Mouse (Mus musculus): ENCODE measurements at regions not wholly inside any gene's neighbourhood (a gene's known extent, or its start where the extent isn't known, plus 50 kb on each side); places are given as distances from the start of the nearest gene placed in this dataset.

DNA sequence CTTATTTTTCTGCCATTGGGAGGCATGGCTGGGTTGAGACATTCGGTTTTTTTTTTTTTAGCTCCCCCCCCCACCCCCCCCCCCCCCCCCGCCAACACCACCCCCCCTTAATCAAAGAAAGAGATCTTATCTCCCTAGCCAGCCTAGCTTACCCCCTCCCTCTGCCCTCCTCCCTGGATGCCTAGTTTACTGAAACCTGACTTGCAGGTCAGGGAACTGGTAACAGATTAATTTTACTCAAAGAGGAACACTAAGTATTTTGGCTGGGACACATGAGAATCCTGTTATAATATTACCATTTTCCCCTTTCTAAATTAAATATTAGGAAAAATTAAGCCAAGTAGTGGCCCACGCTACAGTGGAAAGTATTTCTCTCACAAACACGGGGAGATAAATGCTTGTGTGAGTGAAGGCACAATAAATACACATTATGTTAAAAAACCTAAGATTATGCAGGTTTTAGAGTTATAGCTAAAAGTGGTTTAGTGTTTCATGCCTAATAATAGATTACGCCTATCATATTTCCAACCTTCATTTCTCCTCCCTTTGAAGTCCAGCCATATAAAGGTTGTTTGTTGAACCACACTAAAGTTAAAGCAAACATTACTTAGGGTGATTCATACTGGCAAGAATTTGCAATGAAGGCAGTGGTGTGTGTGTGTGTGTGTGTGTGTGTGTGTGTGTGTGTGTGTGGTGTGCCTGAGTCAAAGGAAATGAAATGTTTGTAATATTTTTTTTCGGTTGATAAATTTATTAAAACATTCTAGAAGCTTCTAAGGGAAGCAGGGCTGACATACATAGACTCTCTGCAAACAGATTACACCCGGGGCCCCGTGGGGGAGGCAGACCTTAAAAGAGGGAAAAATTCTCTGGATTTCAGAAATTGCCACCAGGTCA, 76.0 kb upstream of the Arid5b start:
- no peak for TF ChIP-seq CTCF (IDR thresholded peaks at IDR 0.05)
- Histone ChIP-seq H3K4me3 (no peak overlapping the region), H3K27ac (peak overlapping the region; percentile 10; the same call in 1 of the 2 replicates)
- intact Hi-C loops (cut with DNase I): loop anchor here (5.0 to 10.0 kb wide), 2 partner anchors 108 to 550 kb away; no protein-coding TSS in a partner anchor
- no peak for DNase-seq (ENCODE audit: extremely low spot score in 1 of 2, low spot score in 2 of 2)

DNA sequence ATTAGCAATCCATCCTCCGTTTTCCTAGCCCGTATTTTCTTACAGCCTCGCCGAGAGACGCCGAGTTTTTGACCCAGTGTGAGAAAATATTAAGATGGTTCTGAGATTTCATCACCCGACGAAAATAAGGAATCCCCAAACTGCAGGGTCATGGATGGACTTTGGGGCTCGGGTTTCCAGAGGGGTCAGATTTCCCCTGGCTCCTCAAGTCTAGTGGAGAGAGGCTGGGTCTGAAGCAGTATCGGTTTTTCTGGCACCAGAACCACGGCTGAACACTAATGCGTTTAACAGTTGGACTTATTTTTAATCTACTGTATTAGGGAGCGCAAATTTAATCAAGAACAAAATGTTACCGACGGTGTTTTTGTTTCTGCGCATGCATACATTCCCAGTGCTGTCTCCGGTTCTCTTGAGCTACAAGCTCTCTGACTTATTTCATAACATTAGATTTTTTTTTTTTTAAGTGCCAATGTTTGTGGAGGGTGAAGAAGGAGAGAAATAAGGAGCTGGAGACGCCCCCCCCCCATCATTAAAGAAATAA, 75.2 kb upstream of the Arid5b start:
- TF ChIP-seq CTCF (IDR thresholded peaks at IDR 0.05): no peak
- Histone ChIP-seq H3K4me3 (no peak overlapping the region), H3K27ac (no peak overlapping the region)
- no peak for DNase-seq (ENCODE audit: extremely low spot score in 1 of 2, low spot score in 2 of 2)
- intact Hi-C loops (cut with DNase I): loop anchor here (10.0 kb wide), 1 partner anchor 551 kb away; no protein-coding TSS in a partner anchor

DNA sequence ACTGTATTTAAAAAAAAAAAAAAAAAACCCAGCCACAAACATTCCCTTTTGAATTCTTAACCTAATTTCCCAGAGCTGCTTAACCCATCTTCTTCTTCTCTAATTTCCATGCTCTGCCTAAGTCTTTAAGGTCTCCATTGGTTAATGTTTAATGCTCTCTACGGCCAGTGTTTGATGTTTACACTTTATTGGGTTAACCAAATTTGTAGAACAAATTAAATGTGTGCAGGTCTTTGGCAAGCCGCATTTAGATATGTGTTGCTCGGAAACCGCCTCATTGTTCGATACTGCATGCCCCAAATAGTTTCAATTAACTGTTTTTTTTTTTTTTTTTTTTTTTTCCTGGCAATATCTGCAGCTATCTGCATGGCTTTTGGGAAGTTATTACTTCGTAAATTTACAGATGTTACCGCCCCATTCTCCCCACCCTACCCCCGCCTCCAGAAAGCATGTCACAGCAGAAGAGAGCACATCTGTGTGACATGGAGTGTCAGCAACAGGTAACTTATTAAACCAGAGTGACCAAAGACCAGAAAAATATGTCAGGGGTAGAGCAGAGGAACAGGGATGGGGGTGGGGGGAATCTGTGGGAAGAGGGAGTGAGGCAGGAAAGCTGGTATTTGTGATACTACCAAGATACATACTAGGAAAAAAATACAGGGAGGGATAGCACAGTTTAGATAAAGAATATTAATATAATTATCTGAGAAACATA, 73.5 kb upstream of the Arid5b start:
- H3K4me3 ChIP-seq: no peak overlapping the region
- no peak for TF ChIP-seq CTCF (IDR thresholded peaks at IDR 0.05)

DNA sequence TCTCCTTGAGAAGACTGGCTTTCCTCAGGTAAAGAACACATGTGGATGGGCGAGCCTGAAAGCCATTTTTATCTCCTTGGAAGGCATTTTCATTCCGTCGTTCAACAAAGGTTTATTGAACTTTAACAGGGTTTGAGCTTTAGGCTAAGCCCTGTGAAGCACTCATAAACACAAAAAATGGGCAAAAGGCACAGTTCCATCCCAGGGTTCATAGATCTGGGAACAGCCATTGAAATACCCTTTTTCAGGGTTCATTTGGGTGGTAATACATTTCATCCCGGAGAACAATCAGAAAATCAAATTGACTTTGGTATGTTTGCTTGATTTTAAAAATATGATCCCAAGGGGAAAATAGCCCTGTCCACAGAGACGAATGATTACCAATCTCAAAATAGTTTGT, 72.9 kb upstream of the Arid5b start:
- Histone ChIP-seq H3K4me3 (no peak overlapping the region), H3K27ac (no peak overlapping the region)
- intact Hi-C loops (cut with DNase I): loop anchor here (10.0 kb wide), 1 partner anchor 553 kb away; no protein-coding TSS in a partner anchor
- no peak for TF ChIP-seq CTCF (IDR thresholded peaks at IDR 0.05)
- no peak for DNase-seq (ENCODE audit: extremely low spot score in 1 of 2, low spot score in 2 of 2)

More for the DNA sequence above, 73.5 kb upstream of the Arid5b start:
- intact Hi-C loops (cut with DNase I): loop anchor here (10.0 kb wide), 1 partner anchor 553 kb away; no protein-coding TSS in a partner anchor
- no peak overlapping the region for H3K27ac ChIP-seq
- no peak for DNase-seq (ENCODE audit: extremely low spot score in 1 of 2, low spot score in 2 of 2)

DNA sequence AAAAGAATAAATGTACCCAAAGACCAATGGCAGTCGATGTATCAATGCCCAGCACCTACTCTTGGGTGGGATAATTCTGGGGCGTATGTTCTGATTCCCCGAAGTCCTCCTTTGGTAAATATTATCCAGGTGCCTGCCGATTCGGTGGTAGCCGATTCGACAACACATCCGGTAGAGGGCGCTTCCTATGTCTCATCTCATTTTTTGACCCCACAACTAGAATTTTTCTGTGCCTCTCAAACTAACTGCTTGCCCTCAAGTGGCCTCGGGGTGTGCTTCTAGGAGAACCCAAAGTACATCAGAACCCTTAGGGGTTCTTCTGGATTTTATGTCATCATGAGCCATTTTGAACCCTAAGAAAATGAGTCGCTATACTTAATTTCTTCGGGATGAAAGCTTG, 72.3 kb upstream of the Arid5b start:
- TF ChIP-seq CTCF (IDR thresholded peaks at IDR 0.05): no peak
- H3K4me3 ChIP-seq: no peak overlapping the region
- DNase-seq (ENCODE audit: extremely low spot score in 1 of 2, low spot score in 2 of 2): no peak
- intact Hi-C loops (cut with DNase I): loop anchor here (10.0 kb wide), 1 partner anchor 554 kb away; no protein-coding TSS in a partner anchor
- H3K27ac ChIP-seq: no peak overlapping the region

DNA sequence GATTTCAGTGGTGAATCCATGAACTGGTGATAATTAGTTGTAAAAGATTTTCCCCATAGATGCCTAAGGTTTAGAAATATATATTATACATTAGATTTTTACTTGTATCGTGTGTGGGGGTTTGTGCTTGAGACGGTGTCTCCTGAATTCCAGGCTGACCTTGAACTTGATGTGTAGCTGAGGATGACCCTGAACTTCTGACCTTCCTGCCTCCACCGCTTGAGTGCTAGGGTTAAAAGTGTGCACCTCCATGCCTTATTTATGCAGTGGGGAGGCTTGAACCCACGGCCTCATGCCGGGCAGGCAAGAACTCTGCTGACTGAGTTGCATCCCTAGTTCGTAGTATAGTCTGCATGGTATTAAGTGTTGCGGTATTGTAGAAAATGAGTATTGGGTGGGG, 69.3 kb upstream of the Arid5b start:
- no peak for TF ChIP-seq CTCF (IDR thresholded peaks at IDR 0.05)
- intact Hi-C loops (cut with DNase I): no loop called here
- no peak for DNase-seq (ENCODE audit: extremely low spot score in 1 of 2, low spot score in 2 of 2)
- Histone ChIP-seq H3K4me3 (no peak overlapping the region), H3K27ac (no peak overlapping the region)

DNA sequence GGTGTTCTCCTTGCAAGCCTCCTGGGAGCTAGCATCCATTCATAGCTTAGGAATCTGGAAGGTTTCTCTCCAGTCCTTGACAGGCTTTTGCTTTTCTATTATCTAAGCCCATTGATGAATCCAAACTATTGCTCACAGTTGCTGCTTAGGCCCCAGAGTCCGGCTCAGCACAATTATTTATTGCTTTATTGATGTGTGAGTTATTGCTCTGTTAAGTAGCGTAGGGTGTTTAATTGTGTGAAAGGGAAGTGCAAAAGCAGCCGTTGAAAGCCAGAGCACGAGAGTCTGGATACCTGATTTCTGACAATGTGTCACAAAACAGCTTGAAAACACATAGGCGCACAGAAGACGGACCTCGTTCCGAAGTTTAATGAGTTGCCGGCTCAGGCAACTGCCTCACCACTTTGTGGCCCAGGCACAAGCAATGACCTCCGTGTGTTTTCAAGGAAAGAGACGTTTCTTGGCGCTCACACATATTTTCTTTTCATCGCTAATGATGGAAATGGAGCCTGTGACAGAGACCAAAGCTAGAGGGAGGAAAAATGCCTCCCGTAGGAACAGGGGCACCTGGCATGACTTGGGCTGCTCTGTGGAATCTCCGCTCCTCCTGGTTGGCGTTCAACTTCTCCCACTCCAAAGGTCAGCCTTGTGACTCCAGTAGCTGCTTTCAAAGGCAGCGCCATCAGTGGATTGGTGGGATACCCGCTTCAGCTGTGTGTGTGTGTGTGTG, 66.6 kb upstream of the Arid5b start:
- intact Hi-C loops (cut with DNase I): no loop called here
- no peak for DNase-seq (ENCODE audit: extremely low spot score in 1 of 2, low spot score in 2 of 2)
- Histone ChIP-seq H3K27ac (no peak overlapping the region), H3K4me3 (no peak overlapping the region)
- no peak for TF ChIP-seq CTCF (IDR thresholded peaks at IDR 0.05)

DNA sequence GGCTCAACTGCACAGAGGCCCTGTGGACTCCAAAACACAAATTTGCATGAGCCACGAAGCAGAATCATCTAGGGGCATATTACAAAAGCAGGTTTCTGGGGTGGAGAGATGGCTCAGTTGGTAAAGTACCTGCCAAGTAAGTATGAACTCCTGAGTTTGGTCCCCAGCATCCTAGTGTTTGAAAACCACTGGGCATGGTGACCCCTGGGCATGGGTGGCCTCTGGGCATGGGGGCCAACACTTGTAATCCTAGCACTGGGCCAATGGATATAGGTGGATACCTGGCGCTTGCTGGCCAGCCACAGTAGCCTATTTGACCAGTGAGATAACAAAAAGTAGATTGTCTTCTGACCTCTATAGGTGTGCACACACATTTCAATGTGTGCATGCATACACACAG, 65.7 kb upstream of the Arid5b start:
- no peak for DNase-seq (ENCODE audit: extremely low spot score in 1 of 2, low spot score in 2 of 2)
- no peak overlapping the region for H3K27ac ChIP-seq
- no peak for TF ChIP-seq CTCF (IDR thresholded peaks at IDR 0.05)
- no peak overlapping the region for H3K4me3 ChIP-seq
- intact Hi-C loops (cut with DNase I): no loop called here

DNA sequence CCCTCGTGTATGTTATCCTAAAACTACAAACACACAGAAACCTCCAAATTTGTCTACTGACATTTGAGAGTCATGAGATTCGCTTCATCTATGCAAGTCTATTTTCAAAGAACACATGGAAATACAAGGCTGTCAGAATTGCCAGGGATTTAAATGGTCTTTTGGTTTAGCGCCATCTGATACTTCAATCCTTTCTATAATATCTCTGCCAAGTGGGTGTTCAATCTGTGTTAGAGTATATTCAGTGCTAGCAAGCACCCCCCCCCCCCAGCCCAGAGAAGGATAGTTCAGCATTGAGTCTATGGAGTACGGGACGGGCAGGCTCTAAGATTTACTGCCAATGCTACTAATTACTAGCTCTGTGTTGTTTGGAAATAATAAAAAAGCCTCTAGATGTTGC, 55.5 kb upstream of the Arid5b start:
- intact Hi-C loops (cut with DNase I): no loop called here
- no peak for TF ChIP-seq CTCF (IDR thresholded peaks at IDR 0.05)
- H3K4me3 ChIP-seq: no peak overlapping the region
- DNase-seq (ENCODE audit: extremely low spot score in 1 of 2, low spot score in 2 of 2): no peak
- no peak overlapping the region for H3K27ac ChIP-seq

All from left cerebral cortex, adult 2 months (tissue).